8 mouse cellular contexts compared by ENCODE assay signal in genomic region chr8:123374239-123374578, GRCm38 (mm10). TPM values are rescaled to one million over a fixed set of nuclear protein-coding genes. Genes with fewer than 3 reads are reported as not detected.
DNase-seq lines count a peak whose midpoint lies in the region; ATAC-seq and TF ChIP-seq lines count a peak whose summit lies in the region.

No protein-coding gene starts in this region.

- DNase-seq in brain, embryonic 14.5 days (ENCODE audit: low read depth): peak; percentile 95
- DNase-seq in kidney, postnatal 10 days: peak; percentile 99
- peak; percentile 96 to 98 for DNase-seq in natural killer cell, adult 2 months (ENCODE audit: low spot score in 2 of 2)

- H3K79me2 ChIP-seq in C2C12 (ENCODE audit: control insufficient read depth, insufficient read depth): peaks cover 51% of the 10 kb centered on the region

- H3K36me3 ChIP-seq in C2C12 (ENCODE audit: control insufficient read depth, insufficient read depth): peaks cover 16% of the 10 kb centered on the region
- peaks cover 22% of the 10 kb centered on the region for H3K36me3 ChIP-seq in erythroblast, embryonic 14.5 days (ENCODE audit: control insufficient read depth)
- peaks cover 25% of the 10 kb centered on the region for H3K36me3 ChIP-seq in heart, embryonic 13.5 days
- H3K36me3 ChIP-seq in liver, embryonic 12.5 days: peaks cover 25% of the 10 kb centered on the region
- 0 out of 2 replicates have a peak, but pooled peaks cover 6% of the 10 kb centered on the region for H3K36me3 ChIP-seq in stomach, embryonic 15.5 days

- peak; percentile 81 for ATAC-seq in heart, embryonic 13.5 days (ENCODE audit: extremely low read depth, insufficient number of reproducible peaks, low FRiP score, low TSS enrichment)
- ATAC-seq in liver, embryonic 12.5 days: peak; percentile 79
- peak; percentile 80 for ATAC-seq in stomach, embryonic 15.5 days (ENCODE audit: insufficient read depth, low FRiP score, low read depth)

- no peaks in the 10 kb centered on the region for H3K9me3 ChIP-seq in erythroblast, embryonic 14.5 days (ENCODE audit: control insufficient read depth, low read length)
- no peaks in the 10 kb centered on the region for H3K9me3 ChIP-seq in heart, embryonic 13.5 days
- no peaks in the 10 kb centered on the region for H3K9me3 ChIP-seq in liver, embryonic 12.5 days (replicated peaks)
- H3K9me3 ChIP-seq in stomach, embryonic 15.5 days: no peaks in the 10 kb centered on the region

- 1% methylated on average over 20 of the region's 20 CpGs for WGBS in heart, embryonic 13.5 days
- WGBS in liver, embryonic 12.5 days (ENCODE audit: insufficient replicate concordance): 1% methylated on average over 20 of the region's 20 CpGs
- under 1% methylated on average over 20 of the region's 20 CpGs for WGBS in stomach, embryonic 15.5 days

- peak overlapping the region; percentile 87 for H3ac ChIP-seq in C2C12 (ENCODE audit: control insufficient read depth, insufficient read length, low read depth)

- TF ChIP-seq CTCF in C2C12 (IDR thresholded peaks at IDR 0.05; ENCODE audit: control insufficient read depth, insufficient read depth, insufficient read length): no peak
- no peak for TF ChIP-seq CTCF in brain, embryonic 14.5 days (IDR thresholded peaks at IDR 0.05; ENCODE audit: borderline replicate concordance, extremely low read depth, insufficient read depth, insufficient read length)

- H3K9ac ChIP-seq in heart, embryonic 13.5 days: peak overlapping the region; percentile 93
- H3K9ac ChIP-seq in liver, embryonic 12.5 days: peak overlapping the region; percentile 89
- peak overlapping the region; percentile 76 for H3K9ac ChIP-seq in stomach, embryonic 15.5 days

- H3K4me3 ChIP-seq in C2C12 (ENCODE audit: insufficient read depth, poor library complexity, severe bottlenecking): peak overlapping the region; percentile 84
- H3K4me3 ChIP-seq in erythroblast, embryonic 14.5 days (replicated peaks): peak overlapping the region; percentile 97
- H3K4me3 ChIP-seq in heart, embryonic 13.5 days: peak overlapping the region; percentile 86
- H3K4me3 ChIP-seq in liver, embryonic 12.5 days: peak overlapping the region; percentile 87
- peak overlapping the region; percentile 96 for H3K4me3 ChIP-seq in stomach, embryonic 15.5 days (replicated peaks)

- H3K27ac ChIP-seq in heart, embryonic 13.5 days (replicated peaks): peak overlapping the region; percentile 98
- H3K27ac ChIP-seq in liver, embryonic 12.5 days: peak overlapping the region; percentile 94
- peak overlapping the region; percentile 99 for H3K27ac ChIP-seq in stomach, embryonic 15.5 days

- TF ChIP-seq POLR2A in brain, embryonic 14.5 days (IDR thresholded peaks at IDR 0.05; ENCODE audit: borderline replicate concordance, extremely low read depth, insufficient read depth, insufficient read length, poor library complexity, severe bottlenecking): no peak

- peaks cover 51% of the 10 kb centered on the region for H3K4me1 ChIP-seq in erythroblast, embryonic 14.5 days (ENCODE audit: control insufficient read depth)
- H3K4me1 ChIP-seq in heart, embryonic 13.5 days: peaks cover 28% of the 10 kb centered on the region
- peaks cover 39% of the 10 kb centered on the region for H3K4me1 ChIP-seq in liver, embryonic 12.5 days
- H3K4me1 ChIP-seq in stomach, embryonic 15.5 days: 0 out of 2 replicates have a peak, but pooled peaks cover 12% of the 10 kb centered on the region

- peak overlapping the region; percentile 92 for H3K4me2 ChIP-seq in heart, embryonic 13.5 days
- H3K4me2 ChIP-seq in liver, embryonic 12.5 days: peak overlapping the region; percentile 84
- peak overlapping the region; percentile 83 for H3K4me2 ChIP-seq in stomach, embryonic 15.5 days

- H3K27me3 ChIP-seq in C2C12 (ENCODE audit: control insufficient read depth, insufficient read depth, insufficient read length): no peaks in the 10 kb centered on the region
- no peaks in the 10 kb centered on the region for H3K27me3 ChIP-seq in erythroblast, embryonic 14.5 days (ENCODE audit: control insufficient read depth)
- no peaks in the 10 kb centered on the region for H3K27me3 ChIP-seq in heart, embryonic 13.5 days (replicated peaks)
- H3K27me3 ChIP-seq in liver, embryonic 12.5 days (replicated peaks): no peaks in the 10 kb centered on the region
- H3K27me3 ChIP-seq in stomach, embryonic 15.5 days (replicated peaks): no peaks in the 10 kb centered on the region

- H3K79me3 ChIP-seq in C2C12 (ENCODE audit: low read depth): peaks cover 36% of the 10 kb centered on the region

TF ChIP-seq in C2C12, 6 proteins besides CTCF, POLR2A, EP300 and RAD21:
- no peak for TF ChIP-seq USF1 (IDR thresholded peaks at IDR 0.05; ENCODE audit: low read depth)
- TF ChIP-seq FOSL1 (IDR thresholded peaks at IDR 0.05; ENCODE audit: insufficient read depth, low read length, poor library complexity, severe bottlenecking): no peak
- no peak for TF ChIP-seq MYOG (IDR thresholded peaks at IDR 0.05; ENCODE audit: control insufficient read depth, extremely low read depth, insufficient read length)
- TF ChIP-seq MAX (IDR thresholded peaks at IDR 0.05): no peak
- TF ChIP-seq MYOD1 (IDR thresholded peaks at IDR 0.05; ENCODE audit: control insufficient read depth, insufficient read length, low read depth): no peak
- TF ChIP-seq CEBPB (IDR thresholded peaks at IDR 0.05; ENCODE audit: low read depth): no peak

RNA-seq across cellular contexts. Expression of gene Tcf25, which starts 0.7 kb away (rescaled TPM):
- polyA plus RNA-seq in C2C12 (2012; fragmentation: generic; extraction: Trizol): 128 TPM
- 313 and 402 TPM in 2 replicates for polyA plus RNA-seq in brain, embryonic 14.5 days (2012; rRNA removed)
- 3.5 and 3.7 TPM in 2 replicates for polyA plus RNA-seq in erythroblast, embryonic 14.5 days (2012)
- polyA plus RNA-seq in heart, embryonic 13.5 days (2015; fragmentation: Nextera tagmentation; extraction: Ambion mirVana): 136 and 141 TPM in 2 replicates
- 79.2 and 94.3 TPM in 2 replicates for polyA plus RNA-seq in liver, embryonic 12.5 days (2016; fragmentation: Nextera tagmentation; extraction: Ambion mirVana)
- 159 and 182 TPM in 2 replicates for polyA plus RNA-seq in stomach, embryonic 15.5 days (2015; fragmentation: Nextera tagmentation; extraction: Ambion mirVana)

RNA-seq across cellular contexts. Expression of gene Mc1r, which starts 32.7 kb away (rescaled TPM):
- 0.01 TPM for polyA plus RNA-seq in C2C12 (2012; fragmentation: generic; extraction: Trizol)
- 0.05 and 0.08 TPM in 2 replicates for polyA plus RNA-seq in brain, embryonic 14.5 days (2012; rRNA removed)
- 0.01 TPM in 1 of 2 replicates, not detected in the other for polyA plus RNA-seq in erythroblast, embryonic 14.5 days (2012)
- polyA plus RNA-seq in heart, embryonic 13.5 days (2015; fragmentation: Nextera tagmentation; extraction: Ambion mirVana): not detected in 2 replicates
- not detected in 2 replicates for polyA plus RNA-seq in liver, embryonic 12.5 days (2016; fragmentation: Nextera tagmentation; extraction: Ambion mirVana)
- polyA plus RNA-seq in stomach, embryonic 15.5 days (2015; fragmentation: Nextera tagmentation; extraction: Ambion mirVana): not detected in 2 replicates

RNA-seq across cellular contexts. Expression of gene Tubb3, which starts 37.0 kb away (rescaled TPM):
- 140 TPM for polyA plus RNA-seq in C2C12 (2012; fragmentation: generic; extraction: Trizol)
- polyA plus RNA-seq in brain, embryonic 14.5 days (2012; rRNA removed): 3,325 and 3,474 TPM in 2 replicates
- polyA plus RNA-seq in erythroblast, embryonic 14.5 days (2012): 0.02 and 0.09 TPM in 2 replicates
- 4.1 and 4.9 TPM in 2 replicates for polyA plus RNA-seq in heart, embryonic 13.5 days (2015; fragmentation: Nextera tagmentation; extraction: Ambion mirVana)
- polyA plus RNA-seq in liver, embryonic 12.5 days (2016; fragmentation: Nextera tagmentation; extraction: Ambion mirVana): 0.41 and 0.76 TPM in 2 replicates
- polyA plus RNA-seq in stomach, embryonic 15.5 days (2015; fragmentation: Nextera tagmentation; extraction: Ambion mirVana): 55.7 and 57.1 TPM in 2 replicates

RNA-seq across cellular contexts. Expression of gene Spire2, which starts 41.7 kb away (rescaled TPM):
- polyA plus RNA-seq in C2C12 (2012; fragmentation: generic; extraction: Trizol): 5.1 TPM
- polyA plus RNA-seq in brain, embryonic 14.5 days (2012; rRNA removed): 42.0 and 47.0 TPM in 2 replicates
- polyA plus RNA-seq in erythroblast, embryonic 14.5 days (2012): 0.05 and 0.18 TPM in 2 replicates
- 1.1 and 1.7 TPM in 2 replicates for polyA plus RNA-seq in heart, embryonic 13.5 days (2015; fragmentation: Nextera tagmentation; extraction: Ambion mirVana)
- polyA plus RNA-seq in liver, embryonic 12.5 days (2016; fragmentation: Nextera tagmentation; extraction: Ambion mirVana): 4.6 TPM in 2 replicates
- 5.4 and 5.9 TPM in 2 replicates for polyA plus RNA-seq in stomach, embryonic 15.5 days (2015; fragmentation: Nextera tagmentation; extraction: Ambion mirVana)

RNA-seq across cellular contexts. Expression of gene Def8, which starts 49.1 kb away (rescaled TPM):
- 23.9 TPM for polyA plus RNA-seq in C2C12 (2012; fragmentation: generic; extraction: Trizol)
- 53.2 and 55.5 TPM in 2 replicates for polyA plus RNA-seq in brain, embryonic 14.5 days (2012; rRNA removed)
- 0.29 and 0.52 TPM in 2 replicates for polyA plus RNA-seq in erythroblast, embryonic 14.5 days (2012)
- polyA plus RNA-seq in heart, embryonic 13.5 days (2015; fragmentation: Nextera tagmentation; extraction: Ambion mirVana): 30.4 and 31.1 TPM in 2 replicates
- 17.2 and 18.4 TPM in 2 replicates for polyA plus RNA-seq in liver, embryonic 12.5 days (2016; fragmentation: Nextera tagmentation; extraction: Ambion mirVana)
- polyA plus RNA-seq in stomach, embryonic 15.5 days (2015; fragmentation: Nextera tagmentation; extraction: Ambion mirVana): 24.9 and 28.1 TPM in 2 replicates

Comparison
In these comparisons a context has a peak if more than half of its experiments do, and no peak if none do; other contexts are left out.
1. Peak in every context shown above with its lines: DNase-seq, ATAC-seq, H3K4me3 ChIP-seq and H3K27ac ChIP-seq.
2. RNA of gene Tcf25, which starts 0.7 kb away (polyA plus RNA-seq): 313 to 402 TPM in brain, embryonic 14.5 days, 159 to 182 TPM in stomach, embryonic 15.5 days, 136 to 141 TPM in heart, embryonic 13.5 days, 128 TPM in C2C12 (single experiment) and 79.2 to 94.3 TPM in liver, embryonic 12.5 days; 3.5 to 3.7 TPM in erythroblast, embryonic 14.5 days; every median in the first group is over 10 times any median in the second.
3. RNA of gene Tubb3, which starts 37.0 kb away (polyA plus RNA-seq): 3,325 to 3,474 TPM in brain, embryonic 14.5 days; 140 TPM in C2C12 (single experiment), 55.7 to 57.1 TPM in stomach, embryonic 15.5 days, 4.1 to 4.9 TPM in heart, embryonic 13.5 days, 0.41 to 0.76 TPM in liver, embryonic 12.5 days and 0.02 to 0.09 TPM in erythroblast, embryonic 14.5 days; every median in the first group is over 10 times any median in the second.